Mouse (Mus musculus) heart, adult 18-20 months (tissue): ENCODE measurements around the gene Gm49352. TPM values are rescaled to one million over a fixed set of nuclear protein-coding genes. Genes with fewer than 3 reads are reported as not detected.
"Not testable (repeated sequence)": the region's sequence is repeated elsewhere in the genome, so short reads cannot be mapped to it uniquely, and the experiment has no call there.

ENCODE experiments used
- DNase-seq, 2 experiments: peaks; one replicate each; pipeline ENCODE4 v3.0.0; 2021 to 2022; ENCODE audit warnings: mixed read lengths in 1 of 2
- long read RNA-seq, 2 experiments: library from polyadenylated mRNA; stranded (forward); transcript quantifications; one replicate each; pipeline ENCODE4 v2.0.0; 2021
- total RNA-seq, 2 experiments: library from RNA; stranded (reverse); gene quantifications; 2 replicates each; pipeline ENCODE4 v1.2.3; 2021

The Gm49352 gene
- total RNA-seq: not detected
- long read RNA-seq, experiment 1: 0 reads
- long read RNA-seq, experiment 2: 0 reads

DNA sequence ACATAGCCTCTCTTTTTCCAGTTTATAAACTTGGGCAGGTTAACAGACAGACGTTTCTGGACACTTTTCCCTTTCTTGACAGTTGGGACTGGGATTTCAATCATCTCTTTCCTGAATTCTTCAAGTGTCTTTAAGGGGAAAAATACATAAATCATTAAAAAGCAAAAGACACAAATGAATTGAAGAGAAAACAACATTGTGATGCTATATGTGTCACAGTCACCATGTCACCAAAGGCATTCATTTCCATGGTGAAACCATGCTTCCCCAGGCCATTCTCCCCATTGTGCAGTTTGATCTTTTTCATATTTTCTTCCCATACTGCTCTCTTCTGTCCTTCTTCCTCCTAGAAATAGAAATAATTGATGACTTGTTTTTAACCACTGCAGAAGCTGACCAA is at the start of gene Gm49352:
Gene Gm49352, minus strand, starts transcription at position 101 of the 400 bp plus-strand sequence.
- DNase-seq: not testable (repeated sequence)

- DNase-seq: no peak
Observed at GRCm38 (mm10) chr13:61570027-61570426, 2.1 kb upstream of the Gm49352 start, which contains the start of gene Cts3. Gene Cts3, minus strand, starts transcription at chr13:61570127.

GRCm38 (mm10) chr13:61541631-61542030 is 26.3 kb downstream of the Gm49352 start, which contains the start of gene Ctsm:
Gene Ctsm, minus strand, starts transcription at chr13:61541839.
- no peak for DNase-seq

Other genes starting within 250 kb of the Gm49352 start
- gene Cts7, start 210.0 kb downstream of the Gm49352 start, total RNA-seq: not detected
- gene Ctsm, start 26.3 kb downstream of the Gm49352 start, total RNA-seq: not detected
- gene Cts3, start 2.0 kb upstream of the Gm49352 start, total RNA-seq: not detected